Mouse (Mus musculus) spleen, postnatal 36 days (tissue): ENCODE measurements around the gene Slc22a13.
"Not testable (repeated sequence)": the region's sequence is repeated elsewhere in the genome, so short reads cannot be mapped to it uniquely, and the experiment has no call there.

Experiments used
- DNase-seq, 2 experiments: peaks; one replicate each; pipeline ENCODE4 v3.0.0; 2022; ENCODE audit warnings: low spot score in 2 of 2, mixed read lengths in 1 of 2

Slc22a13 gene

GRCm38 (mm10) chr9:119208998-119209397, at the start of gene Slc22a13:
Gene Slc22a13, minus strand, starts transcription at chr9:119209098.
- no peak for DNase-seq

GRCm38 (mm10) chr9:119258128-119258527, 49.2 kb upstream of the Slc22a13 start:
- no peak for DNase-seq

- DNase-seq = no peak
Measured at GRCm38 (mm10) chr9:119256161-119256560, 47.3 kb upstream of the Slc22a13 start.

- DNase-seq = no peak
Measured at GRCm38 (mm10) chr9:119255096-119255495, 46.2 kb upstream of the Slc22a13 start.

- no peak for DNase-seq
Measured at GRCm38 (mm10) chr9:119254187-119254586, 45.3 kb upstream of the Slc22a13 start.

GRCm38 (mm10) chr9:119247996-119248395, 39.1 kb upstream of the Slc22a13 start:
- peak in 1 of 2 experiments; percentile 9 for DNase-seq

GRCm38 (mm10) chr9:119246826-119247225, 37.9 kb upstream of the Slc22a13 start:
- DNase-seq = no peak

GRCm38 (mm10) chr9:119243981-119244380, 35.1 kb upstream of the Slc22a13 start:
- no peak for DNase-seq

- no peak for DNase-seq
Measured at GRCm38 (mm10) chr9:119241169-119241865, 32.4 kb upstream of the Slc22a13 start.

GRCm38 (mm10) chr9:119240286-119240997, 31.5 kb upstream of the Slc22a13 start:
- no peak for DNase-seq

GRCm38 (mm10) chr9:119239274-119239673, 30.4 kb upstream of the Slc22a13 start:
- no peak for DNase-seq

GRCm38 (mm10) chr9:119238796-119239195, 29.9 kb upstream of the Slc22a13 start:
- no peak for DNase-seq

- DNase-seq = no peak
Measured at GRCm38 (mm10) chr9:119231552-119231951, 22.7 kb upstream of the Slc22a13 start.

GRCm38 (mm10) chr9:119230829-119231228, 21.9 kb upstream of the Slc22a13 start:
- no peak for DNase-seq

- no peak for DNase-seq
Measured at GRCm38 (mm10) chr9:119220249-119220648, 11.4 kb upstream of the Slc22a13 start.

GRCm38 (mm10) chr9:119219667-119220066, 10.8 kb upstream of the Slc22a13 start:
- DNase-seq = no peak

GRCm38 (mm10) chr9:119215341-119215740, 6.4 kb upstream of the Slc22a13 start:
- not testable (repeated sequence) for DNase-seq

GRCm38 (mm10) chr9:119214601-119215000, 5.7 kb upstream of the Slc22a13 start:
- DNase-seq = no peak

- no peak for DNase-seq
Measured at GRCm38 (mm10) chr9:119212996-119213395, 4.1 kb upstream of the Slc22a13 start.

- no peak for DNase-seq
Measured at GRCm38 (mm10) chr9:119207113-119207512, 1.8 kb downstream of the Slc22a13 start.

GRCm38 (mm10) chr9:119206666-119207065, 2.2 kb downstream of the Slc22a13 start:
- no peak for DNase-seq

GRCm38 (mm10) chr9:119205756-119206155, 3.1 kb downstream of the Slc22a13 start:
- no peak for DNase-seq

GRCm38 (mm10) chr9:119203617-119204016, 5.3 kb downstream of the Slc22a13 start:
- DNase-seq = no peak
